Mouse (Mus musculus) MEL (cell line): Measurements from ENCODE around the gene Ptpn20. TPM values are rescaled to one million over a fixed set of nuclear protein-coding genes. Genes with fewer than 3 reads are reported as not detected.

ENCODE experiments used
- DNase-seq: peaks from one replicate; pipeline ENCODE4 v3.0.0; 2011; ENCODE audit warnings: low read depth, low spot score
- H3K27ac ChIP-seq: 2 replicates; pipeline ENCODE4 v1.5.1; 2012; ENCODE audit warnings: low read depth, mild to moderate bottlenecking, control low read depth, low read length, moderate library complexity; ENCODE audit not compliant: control insufficient read depth
- H3K27me3 ChIP-seq, 2 experiments: fragments of 150-350 bp in 1 of 2; sonication (generic) in 1 of 2; 2 replicates each; pipeline ENCODE4 v1.6.1; 2012; ENCODE audit warnings: low read length in 2 of 2, mild to moderate bottlenecking in 2 of 2, improper control_type of control experiment in 1 of 2, moderate library complexity in 1 of 2; ENCODE audit not compliant: insufficient read depth in 2 of 2, control insufficient read depth in 1 of 2
- H3K36me3 ChIP-seq, 2 experiments: 2 replicates each; pipeline ENCODE4 v1.6.1; 2012 to 2014; ENCODE audit warnings: low read length in 2 of 2, improper control_type of control experiment in 1 of 2, inconsistent platforms in 1 of 2, mild to moderate bottlenecking in 1 of 2; ENCODE audit not compliant: insufficient read depth in 2 of 2, control insufficient read depth in 1 of 2
- H3K4me1 ChIP-seq, 2 experiments: fragments of 150-350 bp in 1 of 2; sonication (generic) in 1 of 2; 2 replicates each; pipeline ENCODE4 v1.6.1; 2012; ENCODE audit warnings: low read length in 2 of 2, improper control_type of control experiment in 1 of 2, mild to moderate bottlenecking in 1 of 2; ENCODE audit not compliant: insufficient read depth in 2 of 2, control insufficient read depth in 1 of 2
- H3K4me3 ChIP-seq, 2 experiments: fragments of 150-350 bp in 1 of 2; sonication (generic) in 1 of 2; 2 replicates each; pipeline ENCODE4 v1.5.1; 2012; ENCODE audit warnings: low read depth in 2 of 2, low read length in 2 of 2, mild to moderate bottlenecking in 2 of 2, moderate library complexity in 2 of 2, control low read depth in 1 of 2, improper control_type of control experiment in 1 of 2; ENCODE audit not compliant: control insufficient read depth in 1 of 2, insufficient read depth in 1 of 2
- H3K79me2 ChIP-seq: 2 replicates; pipeline ENCODE4 v1.6.1; 2012; ENCODE audit warnings: mild to moderate bottlenecking, low read length, moderate library complexity; ENCODE audit not compliant: control insufficient read depth, poor library complexity, insufficient read depth
- H3K9ac ChIP-seq: 2 replicates; pipeline ENCODE4 v1.6.1; 2012; ENCODE audit warnings: low read depth, mild to moderate bottlenecking, control low read depth, low read length, moderate library complexity; ENCODE audit not compliant: control insufficient read depth, poor library complexity, severe bottlenecking
- H3K9me3 ChIP-seq: fragments of 150-350 bp; sonication (generic); replicated peaks from 2 replicates; pipeline ENCODE4 v1.6.1; 2012; ENCODE audit warnings: mild to moderate bottlenecking, low read length, improper control_type of control experiment, moderate library complexity; ENCODE audit not compliant: insufficient read depth
- BHLHE40 ChIP-seq: IDR thresholded peaks from 2 replicates; pipeline ENCODE4 v1.6.1; 2012; ENCODE audit warnings: low read depth, mild to moderate bottlenecking, inconsistent platforms, low read length, improper control_type of control experiment, borderline replicate concordance
- CHD1 ChIP-seq: IDR thresholded peaks from 2 replicates; pipeline ENCODE4 v1.6.1; 2012; ENCODE audit warnings: low read depth, mild to moderate bottlenecking, inconsistent platforms, low read length, improper control_type of control experiment
- E2F4 ChIP-seq: IDR thresholded peaks from 2 replicates; pipeline ENCODE4 v1.6.1; 2011; ENCODE audit warnings: low read depth, low read length, improper control_type of control experiment, borderline replicate concordance
- ELF1 ChIP-seq: IDR thresholded peaks from 2 replicates; pipeline ENCODE4 v1.6.1; 2014; ENCODE audit warnings: low read depth, mild to moderate bottlenecking, inconsistent platforms, low read length, improper control_type of control experiment, moderate library complexity
- EP300 ChIP-seq, 2 experiments: IDR thresholded peaks; 2 replicates each; pipeline ENCODE4 v1.6.1; 2011; ENCODE audit warnings: improper control_type of control experiment in 2 of 2, low read length in 2 of 2, low read depth in 1 of 2, mild to moderate bottlenecking in 1 of 2
- GABPA ChIP-seq: IDR thresholded peaks from 2 replicates; pipeline ENCODE4 v1.6.1; 2012; ENCODE audit warnings: low read depth, mild to moderate bottlenecking, inconsistent platforms, low read length, improper control_type of control experiment, moderate library complexity
- GATA1 ChIP-seq: IDR thresholded peaks from 2 replicates; pipeline ENCODE4 v1.6.1; 2011; ENCODE audit warnings: low read depth, low read length, improper control_type of control experiment
- HCFC1 ChIP-seq: IDR thresholded peaks from 2 replicates; pipeline ENCODE4 v1.6.1; 2012; ENCODE audit warnings: low read depth, mild to moderate bottlenecking, inconsistent platforms, low read length, improper control_type of control experiment, moderate library complexity
- JUND ChIP-seq: IDR thresholded peaks from 2 replicates; pipeline ENCODE4 v1.6.1; 2011; ENCODE audit warnings: low read depth, mild to moderate bottlenecking, improper control_type of control experiment, low read length
- KAT2A ChIP-seq: conservative IDR thresholded peaks from 2 replicates; pipeline ENCODE4 v1.6.1; 2012; ENCODE audit warnings: low read depth, low read length, improper control_type of control experiment, inconsistent platforms
- MAFK ChIP-seq: IDR thresholded peaks from 2 replicates; pipeline ENCODE4 v1.6.1; 2011; ENCODE audit warnings: low read depth, mild to moderate bottlenecking, low read length, improper control_type of control experiment, borderline replicate concordance
- MAZ ChIP-seq: IDR thresholded peaks from 2 replicates; pipeline ENCODE4 v1.6.1; 2012; ENCODE audit warnings: low read depth, mild to moderate bottlenecking, inconsistent platforms, low read length, improper control_type of control experiment
- MEF2A ChIP-seq: IDR thresholded peaks from 2 replicates; pipeline ENCODE4 v1.6.1; 2014; ENCODE audit warnings: low read depth, mild to moderate bottlenecking, inconsistent platforms, low read length, improper control_type of control experiment; ENCODE audit not compliant: poor library complexity, insufficient replicate concordance, severe bottlenecking; ENCODE audit errors: extremely low read depth
- MXI1 ChIP-seq: IDR thresholded peaks from 2 replicates; pipeline ENCODE4 v1.6.1; 2011; ENCODE audit warnings: mild to moderate bottlenecking, low read depth, low read length, improper control_type of control experiment
- MYB ChIP-seq: IDR thresholded peaks from 2 replicates; pipeline ENCODE4 v1.6.1; 2011; ENCODE audit warnings: mild to moderate bottlenecking, low read depth, low read length, improper control_type of control experiment
- MYC ChIP-seq: IDR thresholded peaks from 2 replicates; pipeline ENCODE4 v1.6.1; 2011; ENCODE audit warnings: low read depth, mild to moderate bottlenecking, low read length, improper control_type of control experiment, moderate library complexity
- NELFE ChIP-seq: IDR thresholded peaks from 2 replicates; pipeline ENCODE4 v1.6.1; 2011; ENCODE audit warnings: low read depth, low read length, improper control_type of control experiment
- POLR2A ChIP-seq, 2 experiments: IDR thresholded peaks; 2 replicates each; pipeline ENCODE4 v1.6.1; 2011 to 2012; ENCODE audit warnings: low read length in 2 of 2, mild to moderate bottlenecking in 2 of 2, control low read depth in 1 of 2, improper control_type of control experiment in 1 of 2, low read depth in 1 of 2, moderate library complexity in 1 of 2; ENCODE audit not compliant: control insufficient read depth in 1 of 2, insufficient read depth in 1 of 2, poor library complexity in 1 of 2
- RCOR1 ChIP-seq: IDR thresholded peaks from 2 replicates; pipeline ENCODE4 v1.6.1; 2012; ENCODE audit warnings: low read depth, mild to moderate bottlenecking, inconsistent platforms, low read length, improper control_type of control experiment
- TAL1 ChIP-seq: IDR thresholded peaks from 2 replicates; pipeline ENCODE4 v1.6.1; 2012; ENCODE audit warnings: mild to moderate bottlenecking, inconsistent platforms, low read length, moderate library complexity, mixed read lengths
- TBP ChIP-seq: IDR thresholded peaks from 2 replicates; pipeline ENCODE4 v1.8.0; 2011; ENCODE audit warnings: low read depth, low read length, improper control_type of control experiment
- TCF12 ChIP-seq: IDR thresholded peaks from 2 replicates; pipeline ENCODE4 v1.6.1; 2014; ENCODE audit warnings: low read depth, mild to moderate bottlenecking, inconsistent platforms, low read length, improper control_type of control experiment, moderate library complexity
- UBTF ChIP-seq: IDR thresholded peaks from 2 replicates; pipeline ENCODE4 v1.6.1; 2012; ENCODE audit warnings: low read depth, mild to moderate bottlenecking, inconsistent platforms, low read length, improper control_type of control experiment, moderate library complexity, borderline replicate concordance; ENCODE audit not compliant: insufficient read depth
- USF1 ChIP-seq: IDR thresholded peaks from 2 replicates; pipeline ENCODE4 v1.6.1; 2014; ENCODE audit warnings: low read depth, mild to moderate bottlenecking, inconsistent platforms, low read length, improper control_type of control experiment, moderate library complexity
- USF2 ChIP-seq, 2 experiments: IDR thresholded peaks; 2 replicates each; pipeline ENCODE4 v1.6.1; 2011 to 2012; ENCODE audit warnings: improper control_type of control experiment in 2 of 2, low read length in 2 of 2, borderline replicate concordance in 1 of 2, inconsistent platforms in 1 of 2, low read depth in 1 of 2, mild to moderate bottlenecking in 1 of 2; ENCODE audit not compliant: insufficient read depth in 1 of 2
- ZKSCAN1 ChIP-seq: IDR thresholded peaks from 2 replicates; pipeline ENCODE4 v1.6.1; 2012; ENCODE audit warnings: low read depth, mild to moderate bottlenecking, inconsistent platforms, low read length, improper control_type of control experiment, moderate library complexity
- polyA plus RNA-seq, 2 experiments: library from polyadenylated mRNA; stranded (reverse) in 1 of 2; unstranded in 1 of 2; fragments of >175 nt in 1 of 2; fragments of >200 nt in 1 of 2; gene quantifications; 2 replicates each; pipeline versions ENCODE4 v1.2.1 to v1.2.4; 2012; ENCODE audit warnings: low replicate concordance in 2 of 2, low read depth in 1 of 2; ENCODE audit not compliant: insufficient read length in 2 of 2, insufficient read depth in 1 of 2, missing spikeins in 1 of 2
- total RNA-seq: library from RNA; depleted of rRNA; stranded (reverse); fragments of 300-350 nt; gene quantifications from 2 replicates; pipeline ENCODE4 v1.2.3, GENCODE M21; 2012

Gene Ptpn20
- total and polyA plus RNA-seq, 3 experiments: not detected

DNA sequence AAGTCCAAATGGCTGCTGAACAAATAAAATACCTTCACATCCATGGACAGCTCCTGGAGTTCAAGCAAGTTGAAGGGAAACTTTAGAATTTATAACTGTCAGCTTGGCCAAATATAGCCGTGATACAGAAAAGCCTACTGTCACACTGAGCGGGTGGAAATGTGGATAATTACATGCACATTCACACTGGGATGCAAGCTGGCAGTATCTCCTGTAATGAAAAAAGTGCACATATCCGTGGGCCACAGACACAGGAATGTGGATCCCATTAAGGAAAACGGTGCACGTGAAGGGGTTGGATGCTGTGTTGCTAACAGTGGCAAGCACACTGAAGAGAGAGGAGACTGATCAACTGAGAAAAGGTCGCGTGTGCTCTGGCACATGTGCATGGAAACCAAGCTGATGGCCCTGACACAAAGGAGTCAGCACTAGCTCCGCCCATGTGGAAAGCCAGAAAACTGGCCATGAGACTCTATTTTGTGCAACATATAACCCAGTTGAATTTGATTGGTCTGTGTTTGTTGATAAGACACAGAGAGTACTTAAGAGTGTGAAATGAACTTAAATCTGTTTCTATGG is 43.4 kb upstream of the Ptpn20 start:
- H3K4me1 ChIP-seq: no peaks in the 10 kb centered on the region
- no peak overlapping the region for H3K4me3 ChIP-seq
- no peak for TF ChIP-seq GATA1
- TF ChIP-seq GABPA: no peak
- TF ChIP-seq TBP: no peak
- TF ChIP-seq BHLHE40: no peak
- TF ChIP-seq MYB: no peak
- TF ChIP-seq JUND: no peak
- TF ChIP-seq ELF1: no peak
- TF ChIP-seq USF2 (IDR thresholded peaks at IDR 0.05; ENCODE audit: borderline replicate concordance in 1 of 2, insufficient read depth in 1 of 2, low read depth in 1 of 2, low read length in 2 of 2): no peak
- no peak for TF ChIP-seq MXI1
- no peak for TF ChIP-seq KAT2A
- no peak for TF ChIP-seq MEF2A
- no peak for TF ChIP-seq E2F4
- no peak for TF ChIP-seq MAZ
- TF ChIP-seq POLR2A (IDR thresholded peaks at IDR 0.05; ENCODE audit: control insufficient read depth in 1 of 2, insufficient read depth in 1 of 2, low read depth in 1 of 2, low read length in 2 of 2, poor library complexity in 1 of 2): no peak
- no peak overlapping the region for H3K27ac ChIP-seq
- H3K36me3 ChIP-seq: no peaks in the 10 kb centered on the region
- DNase-seq: no peak
- no peaks in the 10 kb centered on the region for H3K9me3 ChIP-seq
- H3K9ac ChIP-seq: no peak overlapping the region
- no peaks in the 10 kb centered on the region for H3K79me2 ChIP-seq
- no peaks in the 10 kb centered on the region for H3K27me3 ChIP-seq

DNA sequence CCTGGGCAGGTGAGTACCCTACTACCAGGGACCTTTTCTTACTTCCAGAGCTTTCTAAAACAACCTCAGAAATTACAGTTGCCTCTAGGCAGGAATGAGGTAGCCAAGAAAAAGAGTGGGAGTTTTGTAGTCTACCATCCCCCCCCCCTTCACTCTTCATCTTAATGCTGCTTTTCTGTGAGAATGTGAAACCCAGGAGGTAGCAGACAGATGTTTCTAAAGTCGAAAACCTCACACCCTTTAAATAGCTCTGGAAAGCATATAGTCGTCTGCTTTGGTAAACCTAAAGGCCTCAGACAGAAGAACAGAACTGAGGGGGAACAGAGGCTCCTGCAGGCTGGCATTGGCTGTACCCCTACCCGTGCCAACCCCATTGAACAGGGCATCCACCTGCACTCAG is 40.4 kb upstream of the Ptpn20 start:
- Histone ChIP-seq H3K9me3 (no peaks in the 10 kb centered on the region), H3K9ac (no peak overlapping the region), H3K79me2 (no peaks in the 10 kb centered on the region), H3K27me3 (no peaks in the 10 kb centered on the region), H3K4me3 (no peak overlapping the region), H3K4me1 (no peaks in the 10 kb centered on the region), H3K27ac (no peak overlapping the region), H3K36me3 (no peaks in the 10 kb centered on the region)
- DNase-seq: no peak
- no peak for TF ChIP-seq USF1
- no peak for TF ChIP-seq MYB
- TF ChIP-seq MEF2A: no peak
- TF ChIP-seq ELF1: no peak
- no peak for TF ChIP-seq MAZ
- TF ChIP-seq RCOR1: no peak
- TF ChIP-seq TCF12: no peak
- no peak for TF ChIP-seq EP300 (IDR thresholded peaks at IDR 0.05; ENCODE audit: low read depth in 1 of 2, low read length in 2 of 2)
- no peak for TF ChIP-seq HCFC1
- TF ChIP-seq MYC: no peak
- TF ChIP-seq E2F4: no peak
- no peak for TF ChIP-seq TAL1
- TF ChIP-seq POLR2A (IDR thresholded peaks at IDR 0.05; ENCODE audit: control insufficient read depth in 1 of 2, insufficient read depth in 1 of 2, low read depth in 1 of 2, low read length in 2 of 2, poor library complexity in 1 of 2): no peak
- TF ChIP-seq GABPA: no peak
- TF ChIP-seq UBTF: no peak
- TF ChIP-seq MAFK: no peak
- TF ChIP-seq CHD1: no peak
- TF ChIP-seq NELFE: no peak
- TF ChIP-seq ZKSCAN1: no peak
